Mouse (Mus musculus): ENCODE data around the gene Ttc27. TPM values are rescaled to one million over a fixed set of nuclear protein-coding genes. Genes with fewer than 3 reads are reported as not detected.

The Ttc27 gene
- polyA plus RNA-seq, 1 experiment, result 12.9 TPM

DNA sequence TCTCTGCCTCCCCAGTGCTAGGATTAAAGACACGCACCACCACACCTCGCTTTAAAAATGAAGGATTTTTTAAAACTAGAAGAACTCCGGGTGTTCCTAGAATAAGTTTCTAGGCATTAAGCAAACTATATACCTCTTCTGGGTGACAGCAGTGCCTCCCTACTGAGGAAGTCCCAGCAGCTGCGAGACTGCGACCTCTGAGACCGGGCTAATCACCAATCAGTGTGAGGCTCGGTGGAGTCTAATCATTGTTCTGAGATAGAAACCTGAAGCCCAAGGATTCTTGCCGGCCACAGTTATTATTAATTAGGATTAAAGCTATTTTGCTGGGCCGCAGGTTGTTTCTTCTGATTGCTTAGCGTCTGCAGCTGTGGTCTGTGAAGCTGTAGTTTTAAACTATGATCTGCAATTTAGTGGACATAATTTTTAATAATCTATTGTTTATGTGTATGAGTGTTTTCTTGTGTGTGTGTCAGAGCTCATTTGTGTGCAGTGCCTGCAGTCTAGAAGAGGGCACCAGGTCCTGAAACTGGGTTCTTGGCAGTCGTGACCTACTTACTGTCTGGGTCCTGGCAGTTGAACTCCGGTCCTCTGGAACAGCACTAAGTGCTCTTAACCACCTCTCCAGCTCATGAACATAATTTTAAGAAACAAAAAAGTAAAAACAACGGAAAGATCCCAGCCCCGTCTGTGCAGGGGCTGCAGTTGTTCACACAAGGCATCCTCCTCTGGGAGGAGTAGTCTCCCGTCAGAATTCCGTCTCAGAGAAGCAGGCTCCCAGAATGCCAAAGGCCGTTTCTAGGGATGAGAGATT is 142.9 kb downstream of the Ttc27 start:
- no peak overlapping the region for H3K4me3 ChIP-seq
- no peaks in the 10 kb centered on the region for H3K27me3 ChIP-seq (ENCODE audit: control insufficient read depth, insufficient read depth, insufficient read length)
- no peak overlapping the region for H3K4me2 ChIP-seq (ENCODE audit: low read depth)
- TF ChIP-seq USF1 (IDR thresholded peaks at IDR 0.05; ENCODE audit: low read depth), result no peak
- no peak for TF ChIP-seq CEBPB (IDR thresholded peaks at IDR 0.05; ENCODE audit: insufficient read depth, poor library complexity, severe bottlenecking)
- no peak for TF ChIP-seq MYOD1 (IDR thresholded peaks at IDR 0.05; ENCODE audit: control insufficient read depth in 1 of 3, insufficient read length in 2 of 3, low read depth in 2 of 3)
- TF ChIP-seq MYOG (IDR thresholded peaks at IDR 0.05; ENCODE audit: control insufficient read depth in 1 of 3, insufficient read depth in 1 of 3, insufficient read length in 2 of 3, low read depth in 2 of 3), result no peak
- no peak for TF ChIP-seq POLR2A (IDR thresholded peaks at IDR 0.05; ENCODE audit: insufficient read length, low read depth)
- no peak for TF ChIP-seq SRF (IDR thresholded peaks at IDR 0.05; ENCODE audit: control insufficient read depth, insufficient read length, low read depth)
- no peak for TF ChIP-seq E2F4 (IDR thresholded peaks at IDR 0.05; ENCODE audit: insufficient read depth)
- no peak for TF ChIP-seq POLR2AphosphoS2 (IDR thresholded peaks at IDR 0.05; ENCODE audit: insufficient read length, low read depth)
- TF ChIP-seq REST (IDR thresholded peaks at IDR 0.05; ENCODE audit: insufficient read depth, insufficient read length), result no peak
- no peak for TF ChIP-seq TCF12 (IDR thresholded peaks at IDR 0.05; ENCODE audit: insufficient read depth, poor library complexity, severe bottlenecking)
- TF ChIP-seq TCF3 (IDR thresholded peaks at IDR 0.05; ENCODE audit: insufficient read length, low read depth), result no peak
- TF ChIP-seq MAX (IDR thresholded peaks at IDR 0.05; ENCODE audit: low read depth), result no peak
- no peak overlapping the region for H3ac ChIP-seq (ENCODE audit: control insufficient read depth, insufficient read length)
- no peaks in the 10 kb centered on the region for H3K79me2 ChIP-seq (ENCODE audit: control insufficient read depth, insufficient read depth)
- H3K36me3 ChIP-seq (ENCODE audit: control insufficient read depth, insufficient read depth), result peaks cover 4% of the 10 kb centered on the region

DNA sequence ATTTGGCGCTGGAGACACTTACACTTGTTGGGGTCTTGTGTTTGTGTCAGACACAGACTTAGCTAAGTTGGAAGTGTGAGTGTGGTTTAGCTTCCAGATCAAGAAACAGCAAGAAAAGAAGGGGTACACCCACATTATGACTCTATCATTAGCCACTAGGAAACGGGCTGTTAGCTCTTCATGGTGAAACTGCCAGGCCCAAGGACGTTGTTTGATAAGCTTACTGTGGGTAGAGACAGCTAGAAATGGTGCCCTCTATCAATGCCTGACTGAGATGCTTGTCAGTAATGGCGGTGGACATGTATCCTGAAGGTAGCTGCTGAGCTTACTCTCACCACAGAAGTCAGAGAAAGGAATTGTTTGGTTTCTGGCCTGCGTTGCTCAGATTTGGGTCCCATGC is 146.3 kb downstream of the Ttc27 start:
- Histone ChIP-seq H3ac (ENCODE audit: control insufficient read depth, insufficient read length) (no peak overlapping the region), H3K4me3 (no peak overlapping the region), H3K4me2 (ENCODE audit: low read depth) (no peak overlapping the region), H3K79me2 (ENCODE audit: control insufficient read depth, insufficient read depth) (no peaks in the 10 kb centered on the region), H3K27me3 (ENCODE audit: control insufficient read depth, insufficient read depth, insufficient read length) (no peaks in the 10 kb centered on the region), H3K36me3 (ENCODE audit: control insufficient read depth, insufficient read depth) (no peaks in the 10 kb centered on the region)
- TF ChIP-seq SRF (IDR thresholded peaks at IDR 0.05; ENCODE audit: control insufficient read depth, insufficient read length, low read depth) (no peak), MAX (IDR thresholded peaks at IDR 0.05; ENCODE audit: low read depth) (no peak), TCF12 (IDR thresholded peaks at IDR 0.05; ENCODE audit: insufficient read depth, poor library complexity, severe bottlenecking) (no peak), CEBPB (IDR thresholded peaks at IDR 0.05; ENCODE audit: insufficient read depth, poor library complexity, severe bottlenecking) (no peak), MYOG (IDR thresholded peaks at IDR 0.05; ENCODE audit: control insufficient read depth in 1 of 3, insufficient read depth in 1 of 3, insufficient read length in 2 of 3, low read depth in 2 of 3) (no peak), TCF3 (IDR thresholded peaks at IDR 0.05; ENCODE audit: insufficient read length, low read depth) (no peak), USF1 (IDR thresholded peaks at IDR 0.05; ENCODE audit: low read depth) (no peak), POLR2AphosphoS2 (IDR thresholded peaks at IDR 0.05; ENCODE audit: insufficient read length, low read depth) (no peak), E2F4 (IDR thresholded peaks at IDR 0.05; ENCODE audit: insufficient read depth) (no peak), REST (IDR thresholded peaks at IDR 0.05; ENCODE audit: insufficient read depth, insufficient read length) (no peak), POLR2A (IDR thresholded peaks at IDR 0.05; ENCODE audit: insufficient read length, low read depth) (no peak), MYOD1 (IDR thresholded peaks at IDR 0.05; ENCODE audit: control insufficient read depth in 1 of 3, insufficient read length in 2 of 3, low read depth in 2 of 3) (no peak)

DNA sequence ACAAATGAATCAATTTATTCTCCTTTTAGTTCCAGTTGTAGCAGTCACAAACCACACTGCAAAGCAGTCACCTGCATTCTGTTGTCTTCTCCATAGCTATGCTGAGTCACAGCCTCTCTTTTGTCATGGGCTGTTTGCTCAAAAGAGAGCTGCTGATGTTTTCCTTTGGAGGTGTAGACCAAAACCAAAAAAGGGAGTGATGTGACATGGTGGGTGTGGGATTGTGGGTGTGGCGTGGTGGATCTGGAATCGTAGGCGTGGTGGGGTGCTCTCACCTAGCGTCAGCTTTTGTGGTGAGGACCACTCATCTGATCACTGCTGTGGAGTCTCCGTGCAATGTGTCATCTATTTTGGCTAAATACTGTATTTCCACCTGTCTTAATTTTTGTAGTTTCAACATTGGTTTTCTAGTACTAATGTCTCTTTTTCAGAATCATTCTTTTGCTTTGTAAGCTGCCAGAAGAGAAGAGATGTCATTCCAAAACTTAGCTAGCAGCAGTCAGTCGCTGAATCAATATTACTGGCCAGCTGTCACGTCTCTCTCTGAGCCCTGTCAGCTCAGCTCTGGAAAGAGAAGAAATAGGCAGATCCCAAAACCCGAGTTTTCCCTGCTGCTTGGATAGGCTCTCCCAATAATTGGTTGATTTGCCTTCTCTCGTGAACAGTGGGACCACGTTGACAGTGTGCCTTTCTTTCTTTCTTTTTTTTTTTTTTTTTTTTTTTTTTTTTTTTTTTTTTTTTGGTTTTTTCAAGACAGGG is 147.4 kb downstream of the Ttc27 start:
- Histone ChIP-seq H3K79me2 (ENCODE audit: control insufficient read depth, insufficient read depth) (no peaks in the 10 kb centered on the region), H3ac (ENCODE audit: control insufficient read depth, insufficient read length) (no peak overlapping the region), H3K4me2 (ENCODE audit: low read depth) (no peak overlapping the region), H3K27me3 (ENCODE audit: control insufficient read depth, insufficient read depth, insufficient read length) (no peaks in the 10 kb centered on the region), H3K4me3 (no peak overlapping the region), H3K36me3 (ENCODE audit: control insufficient read depth, insufficient read depth) (no peaks in the 10 kb centered on the region)
- TF ChIP-seq TCF3 (IDR thresholded peaks at IDR 0.05; ENCODE audit: insufficient read length, low read depth) (no peak), POLR2A (IDR thresholded peaks at IDR 0.05; ENCODE audit: insufficient read length, low read depth) (no peak), CEBPB (IDR thresholded peaks at IDR 0.05; ENCODE audit: insufficient read depth, poor library complexity, severe bottlenecking) (no peak), USF1 (IDR thresholded peaks at IDR 0.05; ENCODE audit: low read depth) (no peak), REST (IDR thresholded peaks at IDR 0.05; ENCODE audit: insufficient read depth, insufficient read length) (no peak), SRF (IDR thresholded peaks at IDR 0.05; ENCODE audit: control insufficient read depth, insufficient read length, low read depth) (no peak)

DNA sequence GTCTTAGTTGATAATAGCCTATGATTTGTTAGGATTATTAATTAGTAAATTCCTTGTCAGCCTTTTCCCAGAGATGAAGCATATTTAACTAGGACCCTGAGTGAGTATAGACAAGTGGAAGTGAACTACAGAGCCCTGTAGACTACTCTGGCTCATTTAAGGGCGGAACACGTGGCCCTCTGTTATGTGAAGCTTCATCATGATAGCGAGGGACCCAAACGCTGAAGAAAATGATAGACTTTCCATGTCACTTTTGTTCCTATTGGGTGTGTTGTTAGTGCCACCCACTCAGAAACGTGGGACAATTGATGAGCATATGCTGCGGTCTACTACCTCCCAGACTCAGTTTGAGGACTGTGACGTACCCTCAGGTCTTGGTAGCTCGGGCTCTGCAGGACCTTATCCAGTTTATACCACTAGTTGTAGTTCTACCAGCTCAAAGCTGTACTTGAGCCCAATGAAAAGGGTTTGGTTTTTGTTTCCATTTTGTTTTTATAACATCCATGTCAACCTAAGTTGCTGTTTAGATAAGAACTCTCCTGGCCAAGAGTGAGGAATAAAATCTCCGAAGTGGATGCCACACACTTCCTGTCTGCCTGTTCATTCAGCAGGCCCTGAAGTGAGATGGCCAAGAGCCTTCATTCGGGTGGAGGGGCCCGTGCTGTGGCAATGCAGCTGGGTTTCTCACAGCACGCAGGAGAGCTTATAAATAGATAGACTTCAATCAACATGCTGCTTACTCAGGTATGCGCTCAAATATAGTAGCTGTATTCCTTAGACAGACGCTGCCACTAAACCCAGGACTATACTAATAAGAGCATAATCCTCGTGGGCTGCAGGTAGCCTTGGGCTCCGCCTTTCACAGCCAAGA is 148.4 kb downstream of the Ttc27 start:
- no peaks in the 10 kb centered on the region for H3K79me2 ChIP-seq (ENCODE audit: control insufficient read depth, insufficient read depth)
- H3ac ChIP-seq (ENCODE audit: control insufficient read depth, insufficient read length), result no peak overlapping the region
- H3K27me3 ChIP-seq (ENCODE audit: control insufficient read depth, insufficient read depth, insufficient read length), result no peaks in the 10 kb centered on the region
- TF ChIP-seq POLR2AphosphoS2 (IDR thresholded peaks at IDR 0.05; ENCODE audit: insufficient read length, low read depth) (no peak), E2F4 (IDR thresholded peaks at IDR 0.05; ENCODE audit: insufficient read depth) (no peak), MYOG (IDR thresholded peaks at IDR 0.05; ENCODE audit: control insufficient read depth in 1 of 3, insufficient read depth in 1 of 3, insufficient read length in 2 of 3, low read depth in 2 of 3) (no peak), MAX (IDR thresholded peaks at IDR 0.05; ENCODE audit: low read depth) (no peak), POLR2A (IDR thresholded peaks at IDR 0.05; ENCODE audit: insufficient read length, low read depth) (no peak), REST (IDR thresholded peaks at IDR 0.05; ENCODE audit: insufficient read depth, insufficient read length) (no peak), TCF12 (IDR thresholded peaks at IDR 0.05; ENCODE audit: insufficient read depth, poor library complexity, severe bottlenecking) (no peak)
- no peak overlapping the region for H3K4me3 ChIP-seq
- no peaks in the 10 kb centered on the region for H3K36me3 ChIP-seq (ENCODE audit: control insufficient read depth, insufficient read depth)
- peak overlapping the region; percentile 57 for H3K4me2 ChIP-seq (ENCODE audit: low read depth)
